Mouse (Mus musculus): ENCODE data around the gene Sox6. TPM values are rescaled to one million over a fixed set of nuclear protein-coding genes. Genes with fewer than 3 reads are reported as not detected.

Gene Sox6
- polyA plus RNA-seq, 1 experiment = 4.6 TPM

GRCm38 (mm10) chr7:115576387-115576786 lies 462.2 kb downstream of the Sox6 start:
- 88% methylated on average over 1 of the region's 1 CpGs for WGBS
- no peak for TF ChIP-seq POLR2A (IDR thresholded peaks at IDR 0.05; ENCODE audit: borderline replicate concordance, insufficient read depth, low read length)
- no peak for TF ChIP-seq CTCF (IDR thresholded peaks at IDR 0.05; ENCODE audit: borderline replicate concordance, insufficient read depth, low read depth, low read length)
- Histone ChIP-seq H3K4me3 (replicated peaks; ENCODE audit: insufficient read depth, low read depth, low read length) (no peak overlapping the region), H3K4me1 (ENCODE audit: control insufficient read depth, insufficient read depth, low read length) (no peaks in the 10 kb centered on the region), H3K27ac (ENCODE audit: insufficient read depth, low read length) (no peak overlapping the region), H3K27me3 (ENCODE audit: control insufficient read depth, insufficient read depth, low read length) (no peaks in the 10 kb centered on the region; the same call in 1 of the 2 replicates)
- DNase-seq = no peak

- Histone ChIP-seq H3K4me1 (ENCODE audit: control insufficient read depth, insufficient read depth, low read length) (no peaks in the 10 kb centered on the region), H3K27me3 (ENCODE audit: control insufficient read depth, insufficient read depth, low read length) (no peaks in the 10 kb centered on the region; the same call in 1 of the 2 replicates), H3K4me3 (replicated peaks; ENCODE audit: insufficient read depth, low read depth, low read length) (no peak overlapping the region), H3K27ac (ENCODE audit: insufficient read depth, low read length) (no peak overlapping the region)
- no peak for TF ChIP-seq CTCF (IDR thresholded peaks at IDR 0.05; ENCODE audit: borderline replicate concordance, insufficient read depth, low read depth, low read length)
- TF ChIP-seq POLR2A (IDR thresholded peaks at IDR 0.05; ENCODE audit: borderline replicate concordance, insufficient read depth, low read length) = no peak
- no peak for DNase-seq
- WGBS = 64% methylated on average over 1 of the region's 1 CpGs
Observed at GRCm38 (mm10) chr7:115574834-115575233, 463.8 kb downstream of the Sox6 start.

DNA sequence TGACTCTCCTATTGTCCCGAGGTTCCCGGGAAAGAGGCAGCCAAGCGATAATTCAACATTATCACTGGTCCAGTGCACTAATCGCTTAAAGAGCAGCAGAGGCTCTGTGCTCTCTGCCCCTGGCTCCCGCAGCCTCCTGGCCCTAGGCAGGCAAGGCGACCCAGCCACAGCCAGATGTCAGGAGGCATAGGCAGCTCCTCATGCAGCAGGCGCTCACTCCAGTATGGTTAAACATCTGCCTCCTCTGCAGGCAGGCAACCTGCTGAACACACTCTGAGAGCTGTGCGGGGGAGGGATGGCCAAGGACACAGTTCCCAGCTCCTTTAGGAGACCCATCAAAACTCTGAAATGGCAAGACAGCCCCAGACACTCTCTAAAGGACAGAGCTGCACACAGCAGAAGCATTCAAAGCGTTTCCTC lies 469.8 kb downstream of the Sox6 start:
- no peak overlapping the region for H3K4me3 ChIP-seq (replicated peaks; ENCODE audit: insufficient read depth, low read depth, low read length)
- no peak for TF ChIP-seq POLR2A (IDR thresholded peaks at IDR 0.05; ENCODE audit: borderline replicate concordance, insufficient read depth, low read length)
- no peak for TF ChIP-seq CTCF (IDR thresholded peaks at IDR 0.05; ENCODE audit: borderline replicate concordance, insufficient read depth, low read depth, low read length)
- DNase-seq = peak in 1 of 2 experiments; percentile 5
- H3K27me3 ChIP-seq (ENCODE audit: control insufficient read depth, insufficient read depth, low read length) = no peaks in the 10 kb centered on the region
- 6% methylated on average over 9 of the region's 9 CpGs for WGBS
- no peaks in the 10 kb centered on the region; the same call in 1 of the 2 replicates for H3K4me1 ChIP-seq (ENCODE audit: control insufficient read depth, insufficient read depth, low read length)
- H3K27ac ChIP-seq (ENCODE audit: insufficient read depth, low read length) = no peak overlapping the region

DNA sequence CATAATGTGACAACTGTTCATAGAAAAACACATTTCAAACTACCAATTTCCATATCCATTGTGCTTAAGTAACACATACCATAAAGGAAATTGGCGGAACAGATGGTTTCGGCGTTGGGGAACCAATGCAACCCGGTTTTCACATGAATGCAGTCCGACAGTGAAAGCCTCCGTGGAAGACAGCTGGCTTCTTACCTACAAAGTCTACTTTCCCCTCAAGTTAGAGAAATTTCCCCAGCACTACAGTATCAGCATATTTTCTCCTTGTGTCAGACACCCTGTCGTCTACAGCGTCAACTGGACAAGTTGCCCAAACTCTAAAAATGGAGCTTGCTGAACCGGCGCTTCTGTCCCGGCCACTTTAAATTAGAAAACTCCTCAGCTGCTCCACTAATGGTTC lies 470.3 kb downstream of the Sox6 start:
- Histone ChIP-seq H3K4me3 (replicated peaks; ENCODE audit: insufficient read depth, low read depth, low read length) (no peak overlapping the region), H3K4me1 (ENCODE audit: control insufficient read depth, insufficient read depth, low read length) (no peaks in the 10 kb centered on the region; the same call in 1 of the 2 replicates), H3K27ac (ENCODE audit: insufficient read depth, low read length) (no peak overlapping the region), H3K27me3 (ENCODE audit: control insufficient read depth, insufficient read depth, low read length) (no peaks in the 10 kb centered on the region)
- WGBS = 6% methylated on average over 11 of the region's 11 CpGs
- no peak for DNase-seq
- TF ChIP-seq POLR2A (IDR thresholded peaks at IDR 0.05; ENCODE audit: borderline replicate concordance, insufficient read depth, low read length) = no peak
- TF ChIP-seq CTCF (IDR thresholded peaks at IDR 0.05; ENCODE audit: borderline replicate concordance, insufficient read depth, low read depth, low read length) = no peak

DNA sequence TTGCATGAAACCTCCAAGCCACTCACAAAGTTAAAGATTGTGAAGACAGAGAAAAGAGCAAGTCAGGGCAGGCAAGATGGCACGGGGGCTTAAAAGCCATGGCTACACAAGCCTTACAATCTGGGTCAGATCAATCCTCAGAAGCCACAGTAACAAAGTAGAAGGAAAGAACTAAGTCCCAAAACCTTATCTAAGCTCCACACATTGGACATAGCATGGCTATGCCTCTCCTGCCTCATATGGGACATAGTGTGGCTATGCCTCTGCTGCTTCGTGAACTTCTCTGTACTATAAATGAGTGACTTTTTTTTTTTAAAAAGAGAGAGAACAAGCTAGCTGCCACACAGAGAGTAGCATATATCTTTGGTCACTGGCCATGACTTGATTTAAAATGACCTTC lies 471.8 kb downstream of the Sox6 start:
- DNase-seq = no peak
- TF ChIP-seq POLR2A (IDR thresholded peaks at IDR 0.05; ENCODE audit: borderline replicate concordance, insufficient read depth, low read length) (no peak), CTCF (IDR thresholded peaks at IDR 0.05; ENCODE audit: borderline replicate concordance, insufficient read depth, low read depth, low read length) (no peak)
- H3K27ac ChIP-seq (ENCODE audit: insufficient read depth, low read length) = no peak overlapping the region
- H3K4me3 ChIP-seq (replicated peaks; ENCODE audit: insufficient read depth, low read depth, low read length) = no peak overlapping the region
- no peaks in the 10 kb centered on the region; the same call in 1 of the 2 replicates for H3K4me1 ChIP-seq (ENCODE audit: control insufficient read depth, insufficient read depth, low read length)
- H3K27me3 ChIP-seq (ENCODE audit: control insufficient read depth, insufficient read depth, low read length) = no peaks in the 10 kb centered on the region
- WGBS = 99% methylated on average over 2 of the region's 2 CpGs

DNA sequence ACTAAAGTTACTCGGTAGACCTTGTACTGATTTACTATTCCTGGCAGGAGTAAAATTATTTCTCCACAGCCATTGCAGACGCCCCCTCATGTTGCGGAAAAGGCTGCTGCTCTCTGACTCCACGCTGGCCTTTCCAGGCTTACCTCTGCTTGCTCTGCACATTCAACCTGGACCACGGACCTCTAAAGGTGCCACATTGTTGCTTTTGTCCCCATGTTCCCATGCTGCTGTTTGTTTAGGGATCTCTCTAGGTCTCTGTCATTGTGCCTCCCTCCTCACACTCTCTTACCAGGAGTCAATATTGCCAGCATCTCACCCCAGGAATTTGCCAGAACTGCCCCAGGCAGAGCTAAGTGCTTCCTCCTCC lies 473.6 kb downstream of the Sox6 start:
- H3K27ac ChIP-seq (ENCODE audit: insufficient read depth, low read length) = no peak overlapping the region
- H3K4me3 ChIP-seq (replicated peaks; ENCODE audit: insufficient read depth, low read depth, low read length) = no peak overlapping the region
- H3K4me1 ChIP-seq (ENCODE audit: control insufficient read depth, insufficient read depth, low read length) = no peaks in the 10 kb centered on the region; the same call in 1 of the 2 replicates
- no peaks in the 10 kb centered on the region for H3K27me3 ChIP-seq (ENCODE audit: control insufficient read depth, insufficient read depth, low read length)
- TF ChIP-seq CTCF (IDR thresholded peaks at IDR 0.05; ENCODE audit: borderline replicate concordance, insufficient read depth, low read depth, low read length) (no peak), POLR2A (IDR thresholded peaks at IDR 0.05; ENCODE audit: borderline replicate concordance, insufficient read depth, low read length) (no peak)
- DNase-seq = no peak
- 60% methylated on average over 5 of the region's 5 CpGs for WGBS

- Histone ChIP-seq H3K4me1 (ENCODE audit: control insufficient read depth, insufficient read depth, low read length) (no peaks in the 10 kb centered on the region; the same call in 1 of the 2 replicates), H3K27ac (ENCODE audit: insufficient read depth, low read length) (no peak overlapping the region), H3K4me3 (replicated peaks; ENCODE audit: insufficient read depth, low read depth, low read length) (no peak overlapping the region), H3K27me3 (ENCODE audit: control insufficient read depth, insufficient read depth, low read length) (no peaks in the 10 kb centered on the region)
- WGBS = 50% methylated on average over 6 of the region's 6 CpGs
- no peak for TF ChIP-seq CTCF (IDR thresholded peaks at IDR 0.05; ENCODE audit: borderline replicate concordance, insufficient read depth, low read depth, low read length)
- TF ChIP-seq POLR2A (IDR thresholded peaks at IDR 0.05; ENCODE audit: borderline replicate concordance, insufficient read depth, low read length) = no peak
- DNase-seq = no peak
Observed at GRCm38 (mm10) chr7:115564359-115565059, 474.1 kb downstream of the Sox6 start.

DNA sequence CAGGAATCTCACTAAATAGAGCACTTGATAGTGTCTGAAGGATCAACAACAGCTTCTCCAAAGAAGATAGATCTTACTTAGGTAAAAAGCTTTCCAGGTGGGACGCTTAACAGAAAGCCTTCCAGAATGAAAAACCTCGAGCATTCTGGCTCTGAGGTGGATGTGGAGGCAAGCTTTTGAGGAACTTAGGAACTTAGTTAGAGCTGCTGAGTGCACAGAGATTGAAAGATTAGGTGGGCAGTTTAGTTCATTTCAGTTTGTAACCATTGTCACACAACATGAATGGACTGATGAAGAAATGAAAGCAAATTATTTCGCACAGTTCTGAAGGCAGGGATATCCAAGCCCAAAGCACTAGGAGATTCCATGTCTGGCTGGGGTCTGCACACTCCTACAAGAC lies 481.9 kb downstream of the Sox6 start:
- no peak overlapping the region for H3K27ac ChIP-seq (ENCODE audit: insufficient read depth, low read length)
- no peaks in the 10 kb centered on the region for H3K27me3 ChIP-seq (ENCODE audit: control insufficient read depth, insufficient read depth, low read length)
- H3K4me3 ChIP-seq (replicated peaks; ENCODE audit: insufficient read depth, low read depth, low read length) = no peak overlapping the region
- WGBS = 91% methylated on average over 3 of the region's 3 CpGs
- no peak for TF ChIP-seq POLR2A (IDR thresholded peaks at IDR 0.05; ENCODE audit: borderline replicate concordance, insufficient read depth, low read length)
- no peak for TF ChIP-seq CTCF (IDR thresholded peaks at IDR 0.05; ENCODE audit: borderline replicate concordance, insufficient read depth, low read depth, low read length)
- DNase-seq = no peak
- H3K4me1 ChIP-seq (ENCODE audit: control insufficient read depth, insufficient read depth, low read length) = no peaks in the 10 kb centered on the region

All from cerebellum, adult 2 months (tissue).